Mouse (Mus musculus) hindbrain, embryonic 15.5 days (tissue): ENCODE measurements around the gene Anxa3. TPM values are rescaled to one million over a fixed set of nuclear protein-coding genes. Genes with fewer than 3 reads are reported as not detected.

ENCODE experiments used
- ATAC-seq: fragments of 200-750 bp; cut with Nextera tagmentation; 2 replicates; pipeline ENCODE4 v1.8.0; 2017; ENCODE audit warnings: low read depth, moderate number of reproducible peaks, moderate TSS enrichment; ENCODE audit not compliant: low FRiP score
- H3K27ac ChIP-seq: fragments of 300-500 bp; sonication (generic); replicated peaks from 2 replicates; pipeline ENCODE4 v1.5.1; 2015; ENCODE audit warnings: mild to moderate bottlenecking, inconsistent platforms
- H3K27me3 ChIP-seq: fragments of 300-500 bp; sonication (generic); 2 replicates; pipeline ENCODE4 v1.6.1; 2015; ENCODE audit warnings: control low read depth, inconsistent platforms
- H3K36me3 ChIP-seq: fragments of 300-500 bp; sonication (generic); 2 replicates; pipeline ENCODE4 v1.6.1; 2015; ENCODE audit warnings: control low read depth, inconsistent platforms
- H3K4me1 ChIP-seq: fragments of 300-500 bp; sonication (generic); replicated peaks from 2 replicates; pipeline ENCODE4 v1.6.1; 2015; ENCODE audit warnings: control low read depth, inconsistent platforms
- H3K4me2 ChIP-seq: fragments of 300-500 bp; sonication (generic); 2 replicates; pipeline ENCODE4 v1.6.1; 2015; ENCODE audit warnings: moderate library complexity, mild to moderate bottlenecking, inconsistent platforms
- H3K4me3 ChIP-seq: fragments of 300-500 bp; sonication (generic); 2 replicates; pipeline ENCODE4 v1.5.1; 2015; ENCODE audit warnings: mild to moderate bottlenecking, inconsistent platforms
- H3K9ac ChIP-seq: fragments of 300-500 bp; sonication (generic); 2 replicates; pipeline ENCODE4 v1.6.1; 2015; ENCODE audit warnings: inconsistent platforms
- H3K9me3 ChIP-seq: fragments of 300-500 bp; sonication (generic); 2 replicates; pipeline ENCODE4 v1.6.1; 2016; ENCODE audit warnings: control low read depth, inconsistent platforms
- WGBS: fragments of 180-500 bp; shearing (Covaris S2); methylation state at CpG from one replicate; pipeline ENCODE4 v1.1.7; 2015; 5-methylcytosine and 5-hydroxymethylcytosine counted together
- polyA plus RNA-seq: library from polyadenylated mRNA; unstranded; fragments of >200 nt; fragmentation: Nextera tagmentation; extraction: Ambion mirVana; gene quantifications from 2 replicates; pipeline ENCODE4 v1.2.1, GENCODE M21; 2015

Anxa3 gene
- polyA plus RNA-seq, 1 experiment from 2014 or later = 25.2 TPM

DNA sequence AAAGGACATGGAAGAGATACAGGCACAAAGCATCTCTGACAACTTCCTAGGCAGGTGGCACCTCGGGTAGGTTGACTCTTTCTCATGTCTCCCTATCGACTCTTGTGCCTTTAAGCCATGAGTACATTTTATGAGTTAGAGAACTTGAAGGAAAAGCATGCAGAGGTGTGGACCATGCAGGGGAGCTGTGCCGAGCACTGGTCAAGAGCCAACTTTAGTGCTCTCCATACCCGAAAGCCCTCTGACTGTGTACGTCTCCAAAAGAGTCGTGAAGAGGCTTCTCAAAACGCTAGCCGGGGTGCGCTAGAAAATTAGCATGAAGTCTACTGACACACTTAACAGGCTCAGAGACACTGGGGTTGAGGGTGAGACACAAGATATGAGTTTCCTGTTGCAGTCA, 6.0 kb downstream of the Anxa3 start:
- WGBS = 93% methylated on average over 9 of the region's 9 CpGs
- Histone ChIP-seq H3K27me3 (no peaks in the 10 kb centered on the region), H3K27ac (no peak overlapping the region), H3K9me3 (no peaks in the 10 kb centered on the region), H3K4me3 (no peak overlapping the region), H3K4me2 (no peak overlapping the region), H3K36me3 (no peaks in the 10 kb centered on the region), H3K4me1 (no peaks in the 10 kb centered on the region), H3K9ac (no peak overlapping the region)
- ATAC-seq = no peak

DNA sequence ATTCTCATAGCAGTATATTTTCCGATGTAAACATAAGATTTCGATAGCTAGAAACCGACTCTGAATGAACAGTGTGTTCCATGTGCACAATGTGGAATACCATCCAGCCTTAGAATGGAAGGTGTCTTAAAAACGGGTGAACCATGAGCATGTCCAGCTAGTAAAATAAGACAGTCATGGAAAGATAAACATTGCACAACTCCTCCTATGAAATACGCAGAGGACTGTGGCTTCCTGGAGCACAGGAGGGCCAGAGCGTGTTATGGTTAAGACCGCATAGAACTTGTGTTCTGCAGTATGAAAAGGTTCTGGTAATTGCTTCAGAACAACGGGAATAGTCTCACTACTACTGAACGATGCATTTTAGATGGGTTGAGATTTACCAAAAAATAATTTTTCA, 6.8 kb downstream of the Anxa3 start:
- H3K27ac ChIP-seq = no peak overlapping the region
- H3K4me1 ChIP-seq = no peaks in the 10 kb centered on the region
- H3K4me2 ChIP-seq = no peak overlapping the region
- WGBS = 93% methylated on average over 9 of the region's 9 CpGs
- H3K9me3 ChIP-seq = no peaks in the 10 kb centered on the region
- H3K4me3 ChIP-seq = no peak overlapping the region
- no peaks in the 10 kb centered on the region for H3K27me3 ChIP-seq
- ATAC-seq = no peak
- no peak overlapping the region for H3K9ac ChIP-seq
- no peaks in the 10 kb centered on the region for H3K36me3 ChIP-seq

DNA sequence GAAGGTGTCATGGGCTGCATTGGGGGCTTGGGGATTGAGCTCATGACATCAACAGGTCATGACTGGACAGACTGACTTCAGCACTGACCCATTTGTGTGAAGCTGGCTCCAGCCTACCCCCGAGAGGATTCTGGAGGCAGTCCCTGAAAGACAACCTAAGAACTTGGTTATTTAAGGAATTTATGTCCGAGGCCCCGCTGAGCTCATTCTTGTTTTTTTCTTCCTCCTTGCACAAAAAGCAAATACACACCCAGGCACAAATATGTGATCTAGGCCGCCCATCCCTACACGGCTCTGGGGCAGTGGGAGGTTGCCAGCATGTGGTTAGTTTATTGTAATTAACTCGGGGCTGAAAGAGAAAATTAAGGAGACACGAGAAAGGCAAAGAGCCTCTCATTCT, 9.0 kb downstream of the Anxa3 start:
- H3K36me3 ChIP-seq = no peaks in the 10 kb centered on the region
- no peak overlapping the region for H3K4me2 ChIP-seq
- no peaks in the 10 kb centered on the region for H3K27me3 ChIP-seq
- no peak overlapping the region for H3K9ac ChIP-seq
- H3K27ac ChIP-seq = 0 out of 2 replicates have a peak overlapping the region, but pooled peaks have one; percentile 8
- no peak overlapping the region for H3K4me3 ChIP-seq
- WGBS = 35% methylated on average over 7 of the region's 7 CpGs
- no peaks in the 10 kb centered on the region for H3K4me1 ChIP-seq
- H3K9me3 ChIP-seq = no peaks in the 10 kb centered on the region
- no peak for ATAC-seq

DNA sequence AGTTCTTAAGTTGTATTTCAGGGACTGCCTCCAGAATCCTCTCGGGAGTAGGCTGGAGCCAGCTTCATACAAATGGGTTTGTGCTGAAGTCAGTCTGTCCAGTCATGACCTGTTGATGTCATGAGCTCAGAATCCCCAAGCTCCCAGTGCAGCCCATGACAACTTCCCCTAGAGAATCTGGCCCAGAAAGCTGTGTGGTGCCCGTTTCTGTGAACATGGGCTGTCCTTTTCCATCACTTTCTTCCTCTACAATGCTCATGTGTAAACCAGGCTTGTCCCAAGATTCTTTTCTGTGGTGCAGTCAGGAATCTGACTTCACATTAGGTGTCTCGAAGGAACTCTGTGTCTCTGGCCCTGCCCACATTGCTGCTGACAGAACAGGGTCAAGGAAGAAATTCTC, 10.0 kb downstream of the Anxa3 start:
- Histone ChIP-seq H3K4me1 (no peaks in the 10 kb centered on the region), H3K4me2 (no peak overlapping the region), H3K27me3 (no peaks in the 10 kb centered on the region), H3K9me3 (no peaks in the 10 kb centered on the region), H3K36me3 (no peaks in the 10 kb centered on the region), H3K9ac (no peak overlapping the region), H3K4me3 (no peak overlapping the region), H3K27ac (no peak overlapping the region)
- no peak for ATAC-seq
- 68% methylated on average over 3 of the region's 3 CpGs for WGBS

DNA sequence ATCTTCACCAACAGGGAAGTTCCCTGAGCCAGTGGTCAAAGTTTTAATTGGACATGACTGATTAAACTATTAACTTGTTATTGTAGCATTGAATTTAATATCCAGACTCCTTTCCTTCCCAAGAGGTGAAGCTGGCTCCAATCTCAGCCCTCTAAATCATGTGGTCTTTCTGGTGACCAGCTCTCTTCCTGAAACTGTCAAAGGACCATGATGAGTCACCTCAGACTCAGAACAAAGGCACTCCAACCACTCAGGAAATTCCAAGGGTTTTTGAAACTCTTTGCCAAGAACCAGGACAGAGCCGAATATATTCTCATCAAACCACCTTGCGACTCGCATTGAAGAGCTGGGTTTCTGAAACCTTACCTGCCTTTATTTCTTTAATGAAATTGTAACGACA, 11.2 kb downstream of the Anxa3 start:
- no peak for ATAC-seq
- H3K9ac ChIP-seq = no peak overlapping the region
- 89% methylated on average over 4 of the region's 4 CpGs for WGBS
- no peaks in the 10 kb centered on the region for H3K36me3 ChIP-seq
- no peaks in the 10 kb centered on the region for H3K4me1 ChIP-seq
- H3K4me3 ChIP-seq = no peak overlapping the region
- H3K4me2 ChIP-seq = no peak overlapping the region
- H3K27ac ChIP-seq = no peak overlapping the region
- H3K9me3 ChIP-seq = no peaks in the 10 kb centered on the region
- no peaks in the 10 kb centered on the region for H3K27me3 ChIP-seq

DNA sequence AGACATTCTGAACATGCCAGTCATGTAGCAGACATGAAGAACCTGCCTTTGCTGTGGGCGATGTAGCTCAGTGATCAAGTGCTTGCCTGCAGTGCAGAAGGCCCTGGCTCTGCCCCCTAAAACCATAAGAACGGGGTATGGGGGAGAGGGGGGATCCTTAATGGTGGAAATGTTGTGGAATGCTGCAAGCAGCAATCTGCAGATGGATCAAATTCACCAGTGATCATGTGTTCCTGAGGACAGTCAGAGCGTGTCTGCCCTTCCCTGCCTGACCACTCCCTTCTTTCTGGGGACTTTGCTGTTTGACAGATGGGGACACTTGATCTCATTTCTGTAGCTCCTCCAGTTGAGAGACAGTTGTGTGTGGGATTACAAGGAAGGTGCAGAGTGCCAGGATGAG, 11.7 kb downstream of the Anxa3 start:
- H3K27ac ChIP-seq = no peak overlapping the region
- no peaks in the 10 kb centered on the region for H3K9me3 ChIP-seq
- H3K4me1 ChIP-seq = no peaks in the 10 kb centered on the region
- no peak overlapping the region for H3K4me2 ChIP-seq
- WGBS = 84% methylated on average over 3 of the region's 3 CpGs
- H3K4me3 ChIP-seq = no peak overlapping the region
- no peak for ATAC-seq
- H3K27me3 ChIP-seq = no peaks in the 10 kb centered on the region
- no peaks in the 10 kb centered on the region for H3K36me3 ChIP-seq
- H3K9ac ChIP-seq = no peak overlapping the region

DNA sequence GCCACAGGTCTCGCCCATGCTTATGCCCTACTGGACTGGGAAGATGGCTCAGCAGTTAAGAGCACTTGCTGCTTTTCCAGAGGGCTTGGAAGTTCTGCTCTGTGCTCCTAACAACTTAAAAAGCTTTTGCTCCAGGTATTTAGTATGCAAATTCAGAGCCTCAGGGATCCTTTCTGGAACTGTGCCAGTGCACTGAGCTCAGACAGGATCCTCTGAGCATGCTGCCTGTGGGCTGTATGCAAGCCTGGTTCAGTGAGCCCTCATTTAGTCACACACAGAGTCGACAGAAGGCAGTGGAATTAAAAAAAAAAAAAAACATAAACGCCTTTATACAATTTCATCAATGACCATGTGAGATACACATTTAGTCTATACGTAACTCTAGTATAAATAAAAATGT, 17.5 kb downstream of the Anxa3 start:
- Histone ChIP-seq H3K4me3 (no peak overlapping the region), H3K4me2 (no peak overlapping the region), H3K9me3 (no peaks in the 10 kb centered on the region), H3K27ac (no peak overlapping the region), H3K27me3 (no peaks in the 10 kb centered on the region), H3K4me1 (0 out of 2 replicates have a peak, but pooled peaks cover 3% of the 10 kb centered on the region), H3K9ac (no peak overlapping the region), H3K36me3 (no peaks in the 10 kb centered on the region)
- WGBS = 63% methylated on average over 4 of the region's 4 CpGs
- 0 out of 2 replicates have a peak, but pooled peaks have one; percentile 48 for ATAC-seq

DNA sequence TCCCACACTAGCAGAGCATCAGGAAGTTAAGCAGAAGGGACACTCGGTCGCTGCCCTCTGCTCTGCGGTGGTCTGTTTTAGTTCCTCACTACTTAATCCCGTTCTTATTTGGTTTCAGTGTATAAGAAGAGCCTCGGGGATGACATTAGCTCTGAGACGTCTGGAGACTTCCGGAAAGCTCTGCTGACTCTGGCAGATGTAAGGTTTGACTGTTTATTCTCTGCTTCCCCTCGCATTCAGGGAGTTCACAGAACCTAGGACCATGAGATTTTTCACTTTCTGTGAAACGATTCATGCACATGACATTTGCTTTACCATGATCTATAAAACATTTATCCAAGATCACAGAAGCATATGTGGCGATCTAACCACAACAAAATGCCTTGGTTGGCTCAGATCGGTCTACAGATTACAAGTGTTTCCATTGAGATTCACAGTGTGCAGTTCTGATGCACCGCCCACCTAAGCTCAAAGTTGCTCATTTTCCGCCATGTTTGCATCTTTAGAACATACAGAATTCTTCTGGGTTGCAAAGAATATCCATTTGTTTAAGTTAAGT, 31.7 kb downstream of the Anxa3 start:
- ATAC-seq = no peak
- no peak overlapping the region for H3K4me2 ChIP-seq
- no peak overlapping the region for H3K4me3 ChIP-seq
- H3K36me3 ChIP-seq = no peaks in the 10 kb centered on the region
- 90% methylated on average over 13 of the region's 13 CpGs for whole genome bisulfite sequencing
- no peaks in the 10 kb centered on the region for H3K9me3 ChIP-seq
- no peaks in the 10 kb centered on the region for H3K4me1 ChIP-seq
- no peak overlapping the region for H3K27ac ChIP-seq
- no peak overlapping the region for H3K9ac ChIP-seq
- H3K27me3 ChIP-seq = no peaks in the 10 kb centered on the region

DNA sequence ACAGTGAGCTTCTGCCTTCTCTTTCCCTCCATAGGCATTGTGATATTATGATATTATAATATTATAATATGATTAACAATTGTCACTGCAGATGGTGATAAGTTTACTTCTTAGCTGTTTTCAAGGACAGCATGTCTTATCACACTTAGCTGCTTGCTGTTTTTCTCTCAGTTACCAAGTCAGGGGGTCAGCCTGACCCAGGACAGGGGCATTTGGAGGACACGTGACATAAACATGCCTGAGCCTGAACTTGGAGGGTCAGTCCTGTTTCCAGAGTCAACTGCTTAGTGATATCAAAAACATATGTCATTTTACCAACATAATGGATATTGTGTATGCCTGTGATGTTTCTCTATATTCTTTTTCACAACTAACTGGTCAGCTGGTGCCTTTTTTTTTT, 34.0 kb downstream of the Anxa3 start:
- WGBS = 92% methylated on average over 1 of the region's 1 CpGs
- Histone ChIP-seq H3K4me3 (no peak overlapping the region), H3K27ac (no peak overlapping the region)

DNA sequence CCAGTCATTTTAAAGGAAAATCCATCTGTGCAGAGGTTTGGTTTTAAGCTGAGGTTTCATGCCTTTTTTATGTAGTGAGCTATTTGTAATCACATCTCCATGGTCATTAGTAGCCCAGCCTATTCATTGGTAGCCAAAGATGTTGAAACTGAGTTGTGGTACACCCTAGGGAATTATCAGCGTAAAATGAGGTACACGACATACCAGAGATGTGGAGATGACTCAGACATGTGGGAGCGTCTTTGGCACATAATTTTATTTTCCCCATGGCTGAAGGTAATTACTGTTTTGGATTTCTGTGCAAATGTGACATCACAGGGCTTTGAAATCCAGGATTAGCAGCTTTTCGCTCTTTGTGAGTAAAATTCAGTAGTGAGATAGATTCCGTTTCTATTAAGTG, 41.2 kb downstream of the Anxa3 start:
- Histone ChIP-seq H3K9me3 (no peaks in the 10 kb centered on the region), H3K4me2 (no peak overlapping the region), H3K4me3 (no peak overlapping the region), H3K27ac (no peak overlapping the region), H3K9ac (no peak overlapping the region), H3K4me1 (no peaks in the 10 kb centered on the region), H3K36me3 (no peaks in the 10 kb centered on the region), H3K27me3 (no peaks in the 10 kb centered on the region)
- 72% methylated on average over 5 of the region's 5 CpGs for WGBS
- no peak for ATAC-seq

More for the DNA sequence above, 34.0 kb downstream of the Anxa3 start:
- no peaks in the 10 kb centered on the region for H3K27me3 ChIP-seq
- H3K36me3 ChIP-seq = no peaks in the 10 kb centered on the region
- no peak overlapping the region for H3K9ac ChIP-seq
- no peaks in the 10 kb centered on the region for H3K4me1 ChIP-seq
- H3K4me2 ChIP-seq = no peak overlapping the region
- no peaks in the 10 kb centered on the region for H3K9me3 ChIP-seq
- ATAC-seq = no peak

DNA sequence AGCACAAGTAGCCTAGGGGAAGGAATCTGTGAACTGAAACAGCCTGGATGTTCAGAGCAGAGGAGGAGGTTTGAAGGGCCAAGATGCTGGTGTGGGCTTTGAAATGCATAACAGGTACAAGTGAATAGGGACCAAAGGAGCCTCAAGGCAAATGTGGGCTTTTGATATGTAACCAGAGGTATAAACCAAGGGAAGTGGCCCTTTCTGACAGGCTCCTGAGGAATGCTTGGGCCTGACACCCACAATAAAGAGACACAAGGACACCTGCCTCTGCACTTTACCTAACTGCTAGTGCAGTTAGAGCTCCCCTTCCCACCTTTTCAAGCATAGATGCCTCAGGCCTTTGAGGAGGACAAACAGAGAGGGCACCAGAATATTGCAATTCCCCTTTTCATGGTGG, 54.8 kb downstream of the Anxa3 start:
- H3K27me3 ChIP-seq = no peaks in the 10 kb centered on the region
- no peak for ATAC-seq
- no peaks in the 10 kb centered on the region for H3K9me3 ChIP-seq
- no peak overlapping the region for H3K4me2 ChIP-seq
- no peaks in the 10 kb centered on the region for H3K36me3 ChIP-seq
- H3K4me3 ChIP-seq = no peak overlapping the region
- no peak overlapping the region for H3K9ac ChIP-seq
- no peak overlapping the region for H3K27ac ChIP-seq
- no peaks in the 10 kb centered on the region for H3K4me1 ChIP-seq

DNA sequence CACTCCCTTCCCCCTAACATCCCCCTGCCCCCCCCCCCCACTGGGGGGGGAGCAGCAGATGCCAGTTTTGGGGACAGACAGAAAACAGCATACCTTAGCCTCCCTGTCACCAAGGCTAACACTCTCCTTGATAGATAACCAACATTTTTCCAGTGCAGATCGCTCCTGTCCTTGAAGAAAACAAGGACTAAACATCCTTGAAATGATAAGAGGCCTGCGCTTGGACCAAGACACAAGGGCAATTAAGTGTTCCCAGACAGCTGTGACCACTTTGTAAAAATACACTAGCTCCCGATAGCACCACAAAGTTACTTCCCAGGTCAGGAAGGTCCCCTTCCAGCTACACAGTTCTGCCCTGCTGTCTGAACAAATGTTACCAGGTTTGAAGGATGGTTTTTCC, 55.2 kb downstream of the Anxa3 start:
- ATAC-seq = no peak
- H3K4me1 ChIP-seq = no peaks in the 10 kb centered on the region
- H3K9me3 ChIP-seq = no peaks in the 10 kb centered on the region
- H3K27ac ChIP-seq = no peak overlapping the region
- no peaks in the 10 kb centered on the region for H3K27me3 ChIP-seq
- no peak overlapping the region for H3K4me3 ChIP-seq
- 76% methylated on average over 3 of the region's 3 CpGs for WGBS
- no peak overlapping the region for H3K4me2 ChIP-seq
- H3K9ac ChIP-seq = no peak overlapping the region
- H3K36me3 ChIP-seq = no peaks in the 10 kb centered on the region

DNA sequence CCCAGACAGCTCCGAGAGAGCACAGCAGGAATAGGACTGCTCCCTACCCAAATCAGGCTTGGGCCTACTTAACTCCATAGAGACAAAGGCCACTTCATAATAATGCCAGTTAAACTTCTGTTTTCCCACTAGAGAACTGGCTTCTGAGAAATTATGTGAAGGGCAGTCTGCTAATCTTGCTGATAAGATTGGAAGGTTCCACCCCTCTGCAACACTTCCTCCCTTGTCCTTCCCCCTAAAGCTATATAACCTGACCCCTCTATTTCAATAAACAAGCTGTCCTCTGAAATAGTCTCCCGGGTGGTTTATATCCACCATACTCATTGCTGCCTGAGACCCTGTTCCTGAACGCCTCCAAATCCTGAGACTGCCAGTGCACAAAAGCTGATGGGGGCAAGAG, 56.1 kb downstream of the Anxa3 start:
- WGBS = 77% methylated on average over 3 of the region's 3 CpGs
- H3K27ac ChIP-seq = no peak overlapping the region
- H3K36me3 ChIP-seq = no peaks in the 10 kb centered on the region
- no peaks in the 10 kb centered on the region for H3K9me3 ChIP-seq
- H3K9ac ChIP-seq = no peak overlapping the region
- H3K27me3 ChIP-seq = no peaks in the 10 kb centered on the region
- H3K4me2 ChIP-seq = no peak overlapping the region
- H3K4me3 ChIP-seq = no peak overlapping the region
- no peaks in the 10 kb centered on the region for H3K4me1 ChIP-seq
- ATAC-seq = no peak
